Mouse (Mus musculus) liver, postnatal 0 days (tissue): ENCODE measurements at regions not wholly inside any gene's neighbourhood (a gene's known extent, or its start where the extent isn't known, plus 50 kb on each side); places are given as distances from the start of the nearest gene placed in this dataset.

ENCODE experiments used
- CTCF ChIP-seq: sonication (generic); IDR thresholded peaks from 2 replicates; pipeline ENCODE4 v1.5.1; 2016; ENCODE audit warnings: antibody characterized with exemption, low read depth
- EP300 ChIP-seq: IDR thresholded peaks from 2 replicates; pipeline ENCODE4 v1.6.1; 2016; ENCODE audit warnings: antibody characterized with exemption, low read depth, mild to moderate bottlenecking

DNA sequence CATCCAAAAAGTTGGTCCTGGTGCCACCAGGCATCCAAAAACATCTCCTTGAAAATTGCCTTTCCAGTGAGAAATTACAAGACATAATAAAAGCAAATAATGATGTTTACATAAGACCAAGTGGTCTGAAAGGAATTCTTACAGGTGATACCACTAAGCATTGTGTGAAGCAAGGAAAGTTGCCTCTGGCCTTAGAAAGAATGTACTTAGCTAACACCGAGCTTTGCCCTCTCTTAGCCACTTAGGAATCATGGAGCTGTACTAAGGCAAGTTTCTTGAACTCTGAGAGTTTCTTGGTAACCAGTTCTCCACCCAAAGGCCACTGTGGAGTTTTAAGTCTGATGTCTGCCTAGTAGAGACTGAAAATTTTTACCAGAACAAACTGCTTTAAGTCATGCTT, 359.4 kb upstream of the Cdh11 start:
- TF ChIP-seq EP300: no peak
- no peak for TF ChIP-seq CTCF
